Mouse (Mus musculus) spleen, adult 12 weeks (tissue): Measurements from ENCODE around the gene Alkbh6.

ENCODE experiments used
- DNase-seq: peaks from one replicate; pipeline ENCODE4 v3.0.0; 2022; ENCODE audit warnings: low spot score

Gene Alkbh6

GRCm38 (mm10) chr7:30328379-30328778 is 19.9 kb downstream of the Alkbh6 start:
- DNase-seq: no peak

- DNase-seq: peak; percentile 46
These were observed 23.4 kb downstream of the Alkbh6 start for GRCm38 (mm10) chr7:30331887-30332286.

GRCm38 (mm10) chr7:30332622-30333259 is 24.2 kb downstream of the Alkbh6 start:
- no peak for DNase-seq

- DNase-seq: no peak
These were observed 24.9 kb downstream of the Alkbh6 start for GRCm38 (mm10) chr7:30333436-30333835.

- no peak for DNase-seq
These were observed 26.0 kb downstream of the Alkbh6 start for GRCm38 (mm10) chr7:30334563-30334962.

- DNase-seq: no peak
These were observed 27.2 kb downstream of the Alkbh6 start for GRCm38 (mm10) chr7:30335688-30336087.

- DNase-seq: peak; percentile 35
These were observed 27.9 kb downstream of the Alkbh6 start for GRCm38 (mm10) chr7:30336384-30336783.

GRCm38 (mm10) chr7:30339432-30340109 is 31.1 kb downstream of the Alkbh6 start:
- DNase-seq: no peak

- peak; percentile 27 for DNase-seq
These were observed 38.3 kb downstream of the Alkbh6 start for GRCm38 (mm10) chr7:30346635-30347379.

GRCm38 (mm10) chr7:30347828-30348227 is 39.3 kb downstream of the Alkbh6 start:
- DNase-seq: peak; percentile 34

GRCm38 (mm10) chr7:30353279-30353822 is 44.8 kb downstream of the Alkbh6 start:
- DNase-seq: peak; percentile 23

- no peak for DNase-seq
These were observed 45.5 kb downstream of the Alkbh6 start for GRCm38 (mm10) chr7:30354059-30354458.

- no peak for DNase-seq
These were observed 50.1 kb downstream of the Alkbh6 start for GRCm38 (mm10) chr7:30358378-30359186.

GRCm38 (mm10) chr7:30359276-30359865 is 50.9 kb downstream of the Alkbh6 start:
- no peak for DNase-seq

GRCm38 (mm10) chr7:30360028-30360427 is 51.5 kb downstream of the Alkbh6 start:
- DNase-seq: no peak

- no peak for DNase-seq
These were observed 54.3 kb downstream of the Alkbh6 start, which contains the start of gene Lrfn3 for GRCm38 (mm10) chr7:30362652-30363343. Gene Lrfn3 (minus strand): TSS chr7:30362772.

- no peak for DNase-seq
These were observed 54.8 kb downstream of the Alkbh6 start for GRCm38 (mm10) chr7:30363344-30363738.
